Mouse (Mus musculus) testis, adult 2 months (tissue): ENCODE measurements around the gene Dmbt1. TPM values are rescaled to one million over a fixed set of nuclear protein-coding genes. Genes with fewer than 3 reads are reported as not detected.

ENCODE experiments used
- H3K27ac ChIP-seq: fragments of 200-500 bp; 2 replicates; pipeline ENCODE4 v1.5.1; 2012; ENCODE audit warnings: low read depth, low read length; ENCODE audit not compliant: control insufficient read depth, insufficient read depth
- H3K27me3 ChIP-seq: fragments of 200-500 bp; 2 replicates; pipeline ENCODE4 v1.6.1; 2012; ENCODE audit warnings: mild to moderate bottlenecking, low read length, moderate library complexity; ENCODE audit not compliant: control insufficient read depth, insufficient read depth
- H3K36me3 ChIP-seq: fragments of 200-500 bp; 2 replicates; pipeline ENCODE4 v1.6.1; 2012; ENCODE audit warnings: mild to moderate bottlenecking, low read length; ENCODE audit not compliant: control insufficient read depth, insufficient read depth
- H3K4me1 ChIP-seq: fragments of 200-500 bp; 2 replicates; pipeline ENCODE4 v1.6.1; 2012; ENCODE audit warnings: low read length; ENCODE audit not compliant: control insufficient read depth, insufficient read depth
- H3K4me3 ChIP-seq: fragments of 200-500 bp; 2 replicates; pipeline ENCODE4 v1.5.1; 2012; ENCODE audit warnings: low read depth, mild to moderate bottlenecking, low read length, moderate library complexity, mixed read lengths; ENCODE audit not compliant: control insufficient read depth
- CTCF ChIP-seq: fragments of 200-500 bp; IDR thresholded peaks from 2 replicates; pipeline ENCODE4 v1.5.1; 2012; ENCODE audit warnings: low read depth, mild to moderate bottlenecking, inconsistent platforms, low read length, moderate library complexity; ENCODE audit not compliant: control insufficient read depth, insufficient read depth, insufficient replicate concordance
- POLR2A ChIP-seq: fragments of 200-500 bp; IDR thresholded peaks from 2 replicates; pipeline ENCODE4 v1.6.1; 2012; ENCODE audit warnings: low read depth, mild to moderate bottlenecking, inconsistent platforms, low read length, moderate library complexity; ENCODE audit not compliant: control insufficient read depth
- polyA plus RNA-seq: library from polyadenylated mRNA; depleted of rRNA; stranded (reverse); fragments of >200 nt; gene quantifications from 2 replicates; pipeline ENCODE4 v1.2.3, GENCODE M21; 2012; rRNA removed

The Dmbt1 gene
- 0.36 and 0.48 TPM in 2 replicates for polyA plus RNA-seq

DNA sequence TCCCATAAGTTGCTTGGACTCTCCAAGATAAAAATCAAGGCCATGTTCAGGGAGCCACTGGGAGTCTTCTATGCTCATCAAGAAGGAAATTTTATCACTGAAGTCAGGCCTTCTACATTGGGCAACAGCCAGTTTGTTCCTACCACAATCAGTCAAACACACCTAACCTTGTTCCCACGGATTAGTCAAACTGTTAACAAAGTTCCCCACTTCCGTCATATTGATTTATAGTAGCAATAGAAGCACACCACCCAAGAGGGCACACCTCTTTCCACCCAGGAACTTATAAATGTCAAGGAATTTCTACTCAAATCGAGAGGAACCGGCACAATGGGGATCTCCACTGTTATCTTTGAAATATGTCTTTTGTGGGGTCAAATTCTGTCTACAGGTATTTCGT is at the start of gene Dmbt1:
TSS of gene Dmbt1 (plus strand) at position 299 of the 400 bp plus-strand sequence.
- no peaks in the 10 kb centered on the region for H3K36me3 ChIP-seq
- no peaks in the 10 kb centered on the region for H3K4me1 ChIP-seq
- TF ChIP-seq CTCF (no peak), POLR2A (no peak)
- H3K27me3 ChIP-seq: no peaks in the 10 kb centered on the region
- no peak within 1 kb of the TSS for H3K27ac ChIP-seq
- no peak within 1 kb of the TSS for H3K4me3 ChIP-seq

DNA sequence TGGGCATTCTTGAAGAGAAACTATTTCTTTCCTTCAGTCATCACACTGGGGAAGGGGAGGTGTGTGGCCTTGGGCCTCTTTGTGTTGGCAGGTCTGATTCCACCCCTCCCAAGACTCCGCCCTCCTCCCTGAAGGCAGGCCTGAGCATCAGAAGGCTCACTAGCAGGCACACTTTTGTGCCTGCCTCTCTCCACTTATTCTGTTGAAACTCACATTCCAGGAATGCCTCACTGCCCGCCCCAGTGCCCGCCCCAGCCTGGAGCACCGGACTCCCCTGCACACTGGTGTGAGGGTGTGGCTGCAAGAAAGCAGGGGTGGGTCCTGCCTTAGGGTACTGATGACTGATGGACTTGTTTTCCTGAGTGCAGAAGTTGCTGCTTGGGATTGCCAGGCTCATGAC is 49.5 kb upstream of the Dmbt1 start:
- H3K27me3 ChIP-seq: no peaks in the 10 kb centered on the region

DNA sequence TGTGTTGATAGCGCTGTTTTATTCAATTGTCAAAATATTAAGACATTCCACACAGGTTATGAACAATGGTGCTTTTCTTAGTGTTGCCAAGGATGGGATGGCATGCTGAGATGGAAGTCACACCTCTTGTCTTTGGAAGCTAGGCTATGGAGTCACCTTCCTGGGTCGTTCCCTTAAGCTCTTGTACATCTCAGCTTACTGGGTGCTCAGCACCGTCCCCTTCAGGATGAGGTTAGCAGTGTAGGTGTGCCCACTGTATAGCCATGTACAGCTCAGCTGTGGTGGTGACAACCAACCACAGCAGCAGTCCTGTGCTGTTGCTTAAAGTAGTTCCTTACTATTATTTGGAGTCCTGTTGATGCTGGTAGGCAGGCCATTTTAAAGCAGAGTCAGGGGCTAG is 49.0 kb upstream of the Dmbt1 start:
- Histone ChIP-seq H3K4me3 (no peak overlapping the region), H3K27ac (no peak overlapping the region), H3K36me3 (no peaks in the 10 kb centered on the region), H3K4me1 (no peaks in the 10 kb centered on the region), H3K27me3 (no peaks in the 10 kb centered on the region)
- no peak for TF ChIP-seq CTCF

More for the DNA sequence above, 49.5 kb upstream of the Dmbt1 start:
- TF ChIP-seq CTCF: no peak
- no peak for TF ChIP-seq POLR2A
- Histone ChIP-seq H3K4me1 (no peaks in the 10 kb centered on the region), H3K4me3 (no peak overlapping the region), H3K27ac (no peak overlapping the region), H3K36me3 (no peaks in the 10 kb centered on the region)

DNA sequence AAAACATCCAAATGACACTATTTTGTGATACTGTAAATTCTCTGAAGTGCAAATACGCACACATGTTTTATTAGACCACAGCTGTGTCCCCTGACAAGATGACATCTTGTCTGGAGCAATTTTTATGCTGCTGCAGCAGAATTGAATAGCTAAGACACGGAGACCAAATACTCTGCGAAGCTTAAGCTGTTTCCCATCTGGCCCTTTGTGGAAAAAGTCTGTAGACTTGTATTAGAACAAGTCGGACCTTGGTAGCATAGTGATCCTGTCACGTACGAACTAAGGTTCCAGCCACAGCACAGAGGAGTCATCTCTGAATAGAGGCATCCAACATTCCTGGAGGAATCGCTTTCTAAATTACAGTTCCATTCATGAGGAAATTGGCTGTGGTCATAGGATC is 47.6 kb upstream of the Dmbt1 start:
- Histone ChIP-seq H3K27ac (no peak overlapping the region), H3K27me3 (no peaks in the 10 kb centered on the region), H3K36me3 (no peaks in the 10 kb centered on the region), H3K4me1 (0 out of 2 replicates have a peak, but pooled peaks cover 2% of the 10 kb centered on the region), H3K4me3 (no peak overlapping the region)
- TF ChIP-seq CTCF: no peak
- TF ChIP-seq POLR2A: no peak

DNA sequence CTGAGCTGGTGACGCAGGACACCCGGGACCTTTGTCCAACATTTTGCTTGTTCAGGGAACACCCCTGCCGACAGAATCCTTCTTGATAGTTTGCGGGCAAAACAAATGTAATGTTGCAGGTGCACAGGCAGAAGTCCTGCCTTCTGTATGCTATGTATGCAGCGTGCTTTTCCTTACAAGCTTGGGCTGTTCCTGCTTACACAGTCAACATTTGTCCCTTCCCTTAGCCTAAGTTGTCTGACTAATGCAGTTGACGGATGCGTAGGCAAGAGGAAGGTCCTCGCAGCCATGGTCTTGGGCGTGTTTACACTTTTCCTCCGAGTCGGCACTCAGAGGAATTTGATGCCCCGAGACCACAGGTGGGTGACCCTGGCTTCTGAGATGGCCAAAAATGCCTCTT is 46.7 kb upstream of the Dmbt1 start:
- Histone ChIP-seq H3K36me3 (no peaks in the 10 kb centered on the region), H3K27me3 (no peaks in the 10 kb centered on the region), H3K4me1 (0 out of 2 replicates have a peak, but pooled peaks cover 2% of the 10 kb centered on the region), H3K4me3 (no peak overlapping the region), H3K27ac (no peak overlapping the region)
- TF ChIP-seq POLR2A: no peak
- TF ChIP-seq CTCF: no peak

DNA sequence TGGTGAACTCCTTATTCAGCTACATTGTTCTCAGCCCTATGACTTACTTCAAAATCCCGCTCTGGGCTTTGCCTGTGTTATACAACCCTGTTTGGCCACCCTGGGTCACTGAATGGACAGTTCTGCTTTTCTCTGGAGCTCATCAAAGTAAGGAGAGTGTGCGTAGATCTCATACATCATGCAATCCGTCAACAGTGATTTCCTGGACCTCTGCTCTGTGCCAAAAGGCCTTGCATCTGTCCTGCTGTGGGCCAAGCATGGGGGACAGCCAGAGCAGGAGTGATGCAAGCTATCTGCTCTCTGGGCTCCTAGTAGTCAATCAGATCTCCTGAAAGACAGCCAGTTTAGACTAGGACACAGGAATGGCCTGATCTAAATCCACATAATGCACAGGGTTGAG is 46.1 kb upstream of the Dmbt1 start:
- Histone ChIP-seq H3K4me1 (0 out of 2 replicates have a peak, but pooled peaks cover 2% of the 10 kb centered on the region), H3K36me3 (no peaks in the 10 kb centered on the region), H3K27me3 (no peaks in the 10 kb centered on the region), H3K4me3 (no peak overlapping the region), H3K27ac (no peak overlapping the region)
- no peak for TF ChIP-seq CTCF
- no peak for TF ChIP-seq POLR2A

DNA sequence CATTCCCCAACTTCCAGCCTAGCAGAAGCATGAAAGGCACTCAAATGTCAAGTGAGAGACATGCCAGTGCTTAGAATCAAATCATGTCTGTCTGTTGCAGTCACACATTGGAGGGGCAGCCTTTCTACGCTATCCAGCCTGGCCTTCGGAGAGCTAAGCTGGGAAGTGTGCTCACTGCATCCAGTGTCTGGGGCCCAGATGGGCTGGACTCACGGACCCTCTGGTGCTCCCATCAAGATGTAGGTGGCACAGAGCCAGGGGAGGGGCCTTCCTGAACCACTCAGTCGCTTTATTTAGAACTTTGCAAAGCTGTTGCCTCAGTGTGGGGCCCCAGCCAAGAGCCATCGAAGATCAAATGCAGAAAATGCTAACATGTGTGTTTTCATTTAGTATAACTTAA is 43.7 kb upstream of the Dmbt1 start:
- Histone ChIP-seq H3K4me3 (no peak overlapping the region), H3K36me3 (no peaks in the 10 kb centered on the region), H3K4me1 (peaks cover 8% of the 10 kb centered on the region), H3K27ac (no peak overlapping the region), H3K27me3 (no peaks in the 10 kb centered on the region)
- TF ChIP-seq POLR2A (no peak), CTCF (no peak)

DNA sequence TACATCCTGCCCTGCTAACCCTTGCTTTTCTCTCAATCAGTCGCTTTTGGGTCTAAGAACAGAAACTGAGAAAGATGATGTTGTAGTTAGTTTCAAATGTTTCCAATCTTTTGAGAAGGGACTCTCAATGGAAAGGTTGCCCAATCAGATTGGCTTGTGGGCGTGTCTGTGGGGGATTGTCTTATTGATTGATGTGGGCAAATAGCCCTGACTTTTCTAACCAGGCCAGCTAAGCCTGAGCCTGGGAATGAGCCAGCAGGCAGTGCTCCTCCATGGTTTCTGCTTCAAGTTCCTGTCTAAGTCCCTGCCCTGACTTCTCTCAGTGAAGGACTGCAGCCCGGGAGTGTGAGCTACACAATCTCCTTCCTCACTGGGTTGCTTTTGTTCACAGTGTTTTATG is 42.5 kb upstream of the Dmbt1 start:
- no peaks in the 10 kb centered on the region for H3K36me3 ChIP-seq
- peaks cover 8% of the 10 kb centered on the region for H3K4me1 ChIP-seq
- no peak for TF ChIP-seq POLR2A
- no peak for TF ChIP-seq CTCF

More for the DNA sequence above, 42.5 kb upstream of the Dmbt1 start:
- H3K27me3 ChIP-seq: no peaks in the 10 kb centered on the region
- no peak overlapping the region for H3K27ac ChIP-seq
- no peak overlapping the region for H3K4me3 ChIP-seq
